Mouse (Mus musculus) naive thymus-derived CD4-positive, alpha-beta T cell, adult 2 months (primary cell): ENCODE data around the gene Oas1d.
"Not testable (repeated sequence)": the region's sequence is repeated elsewhere in the genome, so short reads cannot be mapped to it uniquely, and the experiment has no call there.

Experiments used
- DNase-seq: peaks from one replicate; pipeline ENCODE4 v3.0.0-alpha.2; 2011; ENCODE audit warnings: low read depth

The Oas1d gene

GRCm38 (mm10) chr5:120914204-120914603 lies at the start of gene Oas1d:
Gene Oas1d (plus strand): TSS chr5:120914536.
- DNase-seq = not testable (repeated sequence)

- peak; percentile 66 for DNase-seq
Observed at GRCm38 (mm10) chr5:120865336-120865860, 48.9 kb upstream of the Oas1d start.

GRCm38 (mm10) chr5:120869436-120870015 lies 44.8 kb upstream of the Oas1d start:
- DNase-seq = no peak

GRCm38 (mm10) chr5:120870081-120870480 lies 44.3 kb upstream of the Oas1d start:
- no peak for DNase-seq

GRCm38 (mm10) chr5:120870782-120871181 lies 43.6 kb upstream of the Oas1d start:
- DNase-seq = no peak

- DNase-seq = no peak
Observed at GRCm38 (mm10) chr5:120871469-120871868, 42.9 kb upstream of the Oas1d start.

GRCm38 (mm10) chr5:120876839-120877238 lies 37.5 kb upstream of the Oas1d start:
- not testable (repeated sequence) for DNase-seq

- DNase-seq = not testable (repeated sequence)
Observed at GRCm38 (mm10) chr5:120877407-120877806, 36.9 kb upstream of the Oas1d start.

GRCm38 (mm10) chr5:120878803-120879202 lies 35.5 kb upstream of the Oas1d start:
- DNase-seq = not testable (repeated sequence)

- DNase-seq = not testable (repeated sequence)
Observed at GRCm38 (mm10) chr5:120881681-120882080, 32.7 kb upstream of the Oas1d start.

- not testable (repeated sequence) for DNase-seq
Observed at GRCm38 (mm10) chr5:120887413-120887812, 26.9 kb upstream of the Oas1d start, which contains the start of gene Oas1g. Gene Oas1g (minus strand): TSS chr5:120887613.

- DNase-seq = no peak
Observed at GRCm38 (mm10) chr5:120887831-120888230, 26.5 kb upstream of the Oas1d start.

- not testable (repeated sequence) for DNase-seq
Observed at GRCm38 (mm10) chr5:120888294-120888815, 26.0 kb upstream of the Oas1d start.

- no peak for DNase-seq
Observed at GRCm38 (mm10) chr5:120890026-120890425, 24.3 kb upstream of the Oas1d start.

- DNase-seq = no peak
Observed at GRCm38 (mm10) chr5:120890991-120891390, 23.3 kb upstream of the Oas1d start.

GRCm38 (mm10) chr5:120891566-120892242 lies 22.6 kb upstream of the Oas1d start:
- not testable (repeated sequence) for DNase-seq

GRCm38 (mm10) chr5:120892243-120892660 lies 22.1 kb upstream of the Oas1d start:
- DNase-seq = no peak

- not testable (repeated sequence) for DNase-seq
Observed at GRCm38 (mm10) chr5:120893866-120894265, 20.5 kb upstream of the Oas1d start.

GRCm38 (mm10) chr5:120894692-120895091 lies 19.6 kb upstream of the Oas1d start:
- not testable (repeated sequence) for DNase-seq

GRCm38 (mm10) chr5:120895231-120895900 lies 19.0 kb upstream of the Oas1d start:
- DNase-seq = no peak

- no peak for DNase-seq
Observed at GRCm38 (mm10) chr5:120898307-120898706, 16.0 kb upstream of the Oas1d start.

GRCm38 (mm10) chr5:120898726-120899125 lies 15.6 kb upstream of the Oas1d start:
- DNase-seq = no peak
